Comparison of ENCODE assay signal across 23 mouse cellular contexts in the genomic region with DNA sequence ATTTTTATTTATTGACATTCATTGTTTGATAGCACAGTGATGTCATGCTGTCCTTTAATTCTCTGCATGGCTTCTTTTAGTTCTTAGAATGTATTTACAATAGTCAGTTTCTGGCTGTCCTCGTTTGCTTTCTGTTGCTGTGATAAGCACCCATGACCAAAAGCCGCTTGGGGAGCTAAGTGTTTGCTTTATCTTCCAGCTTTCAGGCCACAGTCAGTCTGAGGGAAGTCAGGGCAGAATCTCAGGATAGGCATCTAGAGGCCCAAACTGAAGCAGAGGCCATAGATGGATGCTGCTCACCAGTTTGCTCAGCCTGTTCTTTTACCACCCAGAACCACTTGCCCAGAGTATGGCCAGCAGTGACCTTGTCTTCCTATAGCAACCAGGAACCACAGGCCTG. TPM values are rescaled to one million over a fixed set of nuclear protein-coding genes. Genes with fewer than 3 reads are reported as not detected.
DNase-seq lines count a peak whose midpoint lies in the region; ATAC-seq and TF ChIP-seq lines count a peak whose summit lies in the region.
"Had no signal": no experiment of that assay in that cellular context is flagged by ENCODE, and none has a peak within 500 bp of the region (broad histone marks: within the 10 kb centered on the region; RNA-seq: fewer than 3 reads in every experiment).

No protein-coding gene starts in this region.

- H3K4me3 ChIP-seq in layer of hippocampus, adult 2 months = no peak overlapping the region
- H3K4me3 ChIP-seq in liver, embryonic 13.5 days (replicated peaks) = no peak overlapping the region
- H3K4me3 ChIP-seq: embryonic facial prominence, embryonic 12.5 days; forebrain, embryonic 15.5 days; heart, embryonic 15.5 days; hindbrain, embryonic 13.5 days had no signal

- no peak overlapping the region for H3K4me2 ChIP-seq in liver, embryonic 13.5 days
- H3K4me2 ChIP-seq: embryonic facial prominence, embryonic 12.5 days; forebrain, embryonic 15.5 days; heart, embryonic 11.5 days; heart, embryonic 15.5 days; hindbrain, embryonic 13.5 days had no signal

- H3K27me3 ChIP-seq in liver, embryonic 13.5 days = no peaks in the 10 kb centered on the region
- H3K27me3 ChIP-seq: embryonic facial prominence, embryonic 12.5 days; forebrain, embryonic 15.5 days; heart, embryonic 15.5 days; hindbrain, embryonic 13.5 days had no signal

- no peak overlapping the region for H3K9ac ChIP-seq in liver, embryonic 13.5 days
- H3K9ac ChIP-seq: embryonic facial prominence, embryonic 12.5 days; forebrain, embryonic 15.5 days; heart, embryonic 15.5 days; hindbrain, embryonic 13.5 days had no signal

- ATAC-seq in liver, embryonic 13.5 days (ENCODE audit: low read depth) = peak; percentile 77
- ATAC-seq in megakaryocyte-erythroid progenitor cell, adult 5-6 weeks (replicated peaks; ENCODE audit: low FRiP score, low TSS enrichment, poor library complexity, severe bottlenecking) = 0 out of 2 replicates have a peak, but pooled peaks have one; percentile 41
- ATAC-seq in megakaryocyte, adult 5-6 weeks (ENCODE audit: poor library complexity, severe bottlenecking) = no peak
- ATAC-seq: activated CD4-positive, CD25-positive, alpha-beta regulatory T cell, adult 4 months; CD4-positive, CD25-positive, alpha-beta regulatory T cell, adult 4 months; forebrain, embryonic 15.5 days had no signal

- no peaks in the 10 kb centered on the region for H3K9me3 ChIP-seq in liver, embryonic 13.5 days (replicated peaks)
- H3K9me3 ChIP-seq: embryonic facial prominence, embryonic 12.5 days; forebrain, embryonic 15.5 days; G1E; heart, embryonic 15.5 days; hindbrain, embryonic 13.5 days had no signal

- H3K4me1 ChIP-seq in liver, embryonic 13.5 days (replicated peaks) = peaks cover 33% of the 10 kb centered on the region

- WGBS in liver, embryonic 13.5 days (ENCODE audit: insufficient replicate concordance) = 18% methylated on average over 2 of the region's 2 CpGs

- no peak for TF ChIP-seq CTCF in layer of hippocampus, adult 2 months (conservative IDR thresholded peaks at IDR 0.05)

- DNase-seq in layer of hippocampus, adult 2 months (ENCODE audit: low spot score in 2 of 2) = no peak
- DNase-seq in layer of hippocampus, adult 9-11 months = no peak
- peak; percentile 38 for DNase-seq in c-Kit-positive CD71-positive TER-119-negative erythroid progenitor cells, embryonic 14.5 days (ENCODE audit: low read depth)
- DNase-seq in liver, embryonic 13.5 days = peak; percentile 24
- no peak for DNase-seq in cerebellum, postnatal 4 days (ENCODE audit: low spot score in 2 of 2)
- DNase-seq: adrenal gland, postnatal 14 days; B cell, adult 2 months; cerebellum, adult 11 months; cerebellum, adult 8-10 months; cerebellum, postnatal 14 days; gastrocnemius, postnatal 10 days; heart, adult 18-20 months; heart, postnatal 14 days had no signal

- H3K27ac ChIP-seq in layer of hippocampus, adult 2 months = peak overlapping the region; percentile 66
- H3K27ac ChIP-seq in liver, embryonic 13.5 days = no peak overlapping the region
- H3K27ac ChIP-seq: embryonic facial prominence, embryonic 12.5 days; forebrain, embryonic 15.5 days; heart, embryonic 15.5 days; hindbrain, embryonic 13.5 days had no signal

- H3K36me3 ChIP-seq in liver, embryonic 13.5 days = peaks cover 8% of the 10 kb centered on the region; the same call in 1 of the 2 replicates
- H3K36me3 ChIP-seq: embryonic facial prominence, embryonic 12.5 days; forebrain, embryonic 15.5 days had no signal

RNA-seq across cellular contexts. Expression of gene Vwa8, which starts 28.3 kb away (rescaled TPM):
- 10 to 100 TPM; 29.4 to 31.0 TPM for total RNA-seq in layer of hippocampus, adult 2 months (2021)
- polyA plus RNA-seq in liver, embryonic 13.5 days (2015; fragmentation: Nextera tagmentation; extraction: Ambion mirVana) = 6.0 and 8.0 TPM in 2 replicates
- 9.3 and 12.2 TPM in 2 replicates for total RNA-seq in megakaryocyte-erythroid progenitor cell, adult 5-6 weeks (2014; fragmentation: Nextera tagmentation)
- 11.8 and 19.9 TPM in 2 replicates for total RNA-seq in megakaryocyte-erythroid progenitor cell, adult 5-6 weeks (2017)
- 7.9 and 9.0 TPM in 2 replicates for total RNA-seq in megakaryocyte, adult 5-6 weeks (2015)
- total RNA-seq in megakaryocyte, adult 5-6 weeks (2017) = 7.5 and 9.4 TPM in 2 replicates

Comparison
In these comparisons a context has a peak if more than half of its experiments do, and no peak if none do; other contexts are left out.
1. DNase-seq: peak in c-Kit-positive CD71-positive TER-119-negative erythroid progenitor cells, embryonic 14.5 days (single experiment) and liver, embryonic 13.5 days (single experiment); none in layer of hippocampus, adult 2 months (0 of 2), layer of hippocampus, adult 9-11 months (single experiment) and cerebellum, postnatal 4 days (0 of 2).